Mouse (Mus musculus): ENCODE data around the gene Jph4.

- TF ChIP-seq CTCF (IDR thresholded peaks at IDR 0.05; ENCODE audit: low read depth) (no peak), EP300 (IDR thresholded peaks at IDR 0.05; ENCODE audit: low read depth) (no peak)
Measured at GRCm38 (mm10) chr14:55157322-55158065, 40.8 kb upstream of the Jph4 start.
